Mouse (Mus musculus): ENCODE measurements around the gene Tmem86a.

GRCm38 (mm10) chr7:47007109-47007780, 43.2 kb upstream of the Tmem86a start:
- TF ChIP-seq POLR2A (IDR thresholded peaks at IDR 0.05; ENCODE audit: insufficient read depth, low read depth, low read length), result no peak
- no peak for TF ChIP-seq CTCF (IDR thresholded peaks at IDR 0.05)
- TF ChIP-seq EP300 (IDR thresholded peaks at IDR 0.05; ENCODE audit: insufficient read depth, low read depth, low read length), result no peak

Measured in heart, adult 2 months (tissue).